Mouse (Mus musculus) 3134 (cell line): ENCODE data around the gene Nup210l.

ENCODE experiments used
- DNase-seq: peaks from one replicate; pipeline ENCODE4 v3.0.0-alpha.2; 2011; ENCODE audit warnings: low spot score; ENCODE audit not compliant: insufficient read length; ENCODE audit errors: extremely low read depth

Nup210l gene

GRCm38 (mm10) chr3:90253653-90254418 lies 149.9 kb downstream of the Nup210l start, which contains the start of gene Crtc2:
Gene Crtc2 (plus strand): TSS chr3:90254163.
- DNase-seq = peak; percentile 97

GRCm38 (mm10) chr3:90254419-90255193 lies 150.7 kb downstream of the Nup210l start:
- no peak for DNase-seq

- DNase-seq = no peak
These were observed 151.2 kb downstream of the Nup210l start for GRCm38 (mm10) chr3:90255194-90255565.

- DNase-seq = no peak
These were observed 151.9 kb downstream of the Nup210l start for GRCm38 (mm10) chr3:90255784-90256353.

GRCm38 (mm10) chr3:90256731-90257530 lies 153.0 kb downstream of the Nup210l start:
- DNase-seq = no peak

- DNase-seq = no peak
These were observed 154.6 kb downstream of the Nup210l start for GRCm38 (mm10) chr3:90258521-90258920.
